Mouse (Mus musculus): ENCODE results near the gene Irgm2.

The Irgm2 gene

GRCm38 (mm10) chr11:58260156-58260555 lies 60.7 kb downstream of the Irgm2 start:
- DNase-seq (ENCODE audit: low read depth, low spot score): no peak

- DNase-seq (ENCODE audit: low read depth, low spot score): no peak
Measured at GRCm38 (mm10) chr11:58261826-58262225, 62.4 kb downstream of the Irgm2 start.

- no peak for DNase-seq (ENCODE audit: low read depth, low spot score)
Measured at GRCm38 (mm10) chr11:58262336-58262735, 62.9 kb downstream of the Irgm2 start.

- no peak for DNase-seq (ENCODE audit: low read depth, low spot score)
Measured at GRCm38 (mm10) chr11:58263516-58263915, 64.1 kb downstream of the Irgm2 start.

GRCm38 (mm10) chr11:58264546-58264945 lies 65.1 kb downstream of the Irgm2 start:
- no peak for DNase-seq (ENCODE audit: low read depth, low spot score)

GRCm38 (mm10) chr11:58268285-58268684 lies 68.9 kb downstream of the Irgm2 start:
- no peak for DNase-seq (ENCODE audit: low read depth, low spot score)
